Mouse (Mus musculus) C2C12 (cell line): ENCODE results near the gene Kansl1. TPM values are rescaled to one million over a fixed set of nuclear protein-coding genes. Genes with fewer than 3 reads are reported as not detected.
A peak's percentile ranks its signal among the peaks of the same experiment; 100 is the strongest.

Experiments
- H3K27me3 ChIP-seq: one replicate; pipeline ENCODE4 v1.6.1; 2011; ENCODE audit not compliant: control insufficient read depth, insufficient read depth, insufficient read length
- H3K36me3 ChIP-seq: one replicate; pipeline ENCODE4 v1.6.1; 2011; ENCODE audit not compliant: control insufficient read depth, insufficient read depth
- H3K4me3 ChIP-seq: one replicate; pipeline ENCODE4 v1.5.1; 2011; ENCODE audit warnings: mild to moderate bottlenecking, control low read depth; ENCODE audit not compliant: poor library complexity, insufficient read depth, severe bottlenecking
- H3K79me2 ChIP-seq: one replicate; pipeline ENCODE4 v1.6.1; 2011; ENCODE audit not compliant: control insufficient read depth, insufficient read depth
- H3K79me3 ChIP-seq: one replicate; pipeline ENCODE4 v1.6.1; 2011; ENCODE audit warnings: low read depth, control low read depth
- H3ac ChIP-seq: one replicate; pipeline ENCODE3; 2011; ENCODE audit warnings: low read depth; ENCODE audit not compliant: control insufficient read depth, insufficient read length
- CEBPB ChIP-seq: IDR thresholded peaks from one replicate; pipeline ENCODE4 v1.6.1; 2011; ENCODE audit warnings: low read depth, mild to moderate bottlenecking, control low read depth, moderate library complexity
- CTCF ChIP-seq: IDR thresholded peaks from one replicate; pipeline ENCODE4 v1.5.1; 2011; ENCODE audit not compliant: control insufficient read depth, insufficient read depth, insufficient read length
- FOSL1 ChIP-seq: IDR thresholded peaks from one replicate; pipeline ENCODE4 v1.8.0; 2011; ENCODE audit warnings: mild to moderate bottlenecking, low read length; ENCODE audit not compliant: poor library complexity, insufficient read depth, severe bottlenecking
- MAX ChIP-seq: IDR thresholded peaks from one replicate; pipeline ENCODE4 v1.6.1; 2011; ENCODE audit warnings: mild to moderate bottlenecking, control low read depth
- MYOD1 ChIP-seq: IDR thresholded peaks from one replicate; pipeline ENCODE4 v1.6.1; 2011; ENCODE audit warnings: low read depth; ENCODE audit not compliant: control insufficient read depth, insufficient read length
- MYOG ChIP-seq: IDR thresholded peaks from one replicate; pipeline ENCODE4 v1.6.1; 2011; ENCODE audit not compliant: control insufficient read depth, insufficient read length; ENCODE audit errors: extremely low read depth
- USF1 ChIP-seq: IDR thresholded peaks from one replicate; pipeline ENCODE4 v1.6.1; 2011; ENCODE audit warnings: low read depth, mild to moderate bottlenecking, control low read depth, moderate library complexity
- polyA plus RNA-seq: library from polyadenylated mRNA; unstranded; fragments of >200 nt; fragmentation: generic; extraction: Trizol; gene quantifications from one replicate; pipeline ENCODE4 v1.2.1, GENCODE M21; 2012; ENCODE audit warnings: missing spikeins

The Kansl1 gene
- polyA plus RNA-seq, 1 experiment: 14.5 TPM

DNA sequence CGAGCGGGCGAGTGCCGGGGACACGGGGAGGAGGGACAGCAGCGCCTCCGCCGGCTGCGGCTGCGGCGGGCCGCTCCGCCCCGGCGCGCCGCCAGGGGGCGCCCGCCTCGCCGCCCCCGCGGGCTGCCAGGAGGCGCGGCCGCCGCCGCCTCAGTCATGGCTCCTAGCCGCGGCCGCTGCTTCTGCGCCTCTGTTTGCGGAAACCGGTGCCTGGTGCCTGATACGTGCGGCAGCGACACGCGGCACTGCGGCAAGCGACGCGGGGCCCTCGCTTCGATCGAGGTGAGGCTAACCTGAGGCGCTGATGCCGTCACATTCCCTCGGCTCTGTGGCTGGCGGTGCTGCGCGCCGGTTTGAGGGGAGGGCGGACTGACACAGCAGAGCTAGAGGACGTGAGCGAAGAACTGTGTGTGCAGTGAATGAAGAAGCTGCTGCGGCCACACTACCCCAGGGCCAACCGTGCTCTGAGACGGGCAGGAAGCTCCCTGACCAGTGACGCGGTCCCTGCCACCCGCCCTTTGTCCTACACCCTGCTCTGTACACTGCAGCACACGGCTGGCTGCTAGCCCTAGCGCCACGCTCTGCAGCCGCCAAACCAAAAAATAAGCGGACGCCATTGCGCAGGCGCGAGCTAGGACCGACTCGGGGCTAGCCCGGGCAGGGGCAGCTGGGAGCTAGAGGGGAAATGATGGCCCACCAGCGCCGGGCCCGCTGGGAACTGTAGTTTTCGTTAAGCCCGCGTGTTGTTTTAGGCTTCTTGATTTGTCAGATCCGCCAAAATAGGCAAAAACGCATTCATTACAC is 26.1 kb downstream of the Kansl1 start:
- Histone ChIP-seq H3K4me3 (peak overlapping the region; percentile 87), H3ac (peak overlapping the region; percentile 84), H3K79me3 (peaks cover 63% of the 10 kb centered on the region), H3K79me2 (peaks cover 89% of the 10 kb centered on the region), H3K27me3 (no peaks in the 10 kb centered on the region), H3K36me3 (no peaks in the 10 kb centered on the region)
- TF ChIP-seq CTCF: peak; percentile 98
- TF ChIP-seq MAX: peak; percentile 87
- no peak for TF ChIP-seq MYOG
- no peak for TF ChIP-seq CEBPB
- no peak for TF ChIP-seq MYOD1
- TF ChIP-seq USF1: no peak

DNA sequence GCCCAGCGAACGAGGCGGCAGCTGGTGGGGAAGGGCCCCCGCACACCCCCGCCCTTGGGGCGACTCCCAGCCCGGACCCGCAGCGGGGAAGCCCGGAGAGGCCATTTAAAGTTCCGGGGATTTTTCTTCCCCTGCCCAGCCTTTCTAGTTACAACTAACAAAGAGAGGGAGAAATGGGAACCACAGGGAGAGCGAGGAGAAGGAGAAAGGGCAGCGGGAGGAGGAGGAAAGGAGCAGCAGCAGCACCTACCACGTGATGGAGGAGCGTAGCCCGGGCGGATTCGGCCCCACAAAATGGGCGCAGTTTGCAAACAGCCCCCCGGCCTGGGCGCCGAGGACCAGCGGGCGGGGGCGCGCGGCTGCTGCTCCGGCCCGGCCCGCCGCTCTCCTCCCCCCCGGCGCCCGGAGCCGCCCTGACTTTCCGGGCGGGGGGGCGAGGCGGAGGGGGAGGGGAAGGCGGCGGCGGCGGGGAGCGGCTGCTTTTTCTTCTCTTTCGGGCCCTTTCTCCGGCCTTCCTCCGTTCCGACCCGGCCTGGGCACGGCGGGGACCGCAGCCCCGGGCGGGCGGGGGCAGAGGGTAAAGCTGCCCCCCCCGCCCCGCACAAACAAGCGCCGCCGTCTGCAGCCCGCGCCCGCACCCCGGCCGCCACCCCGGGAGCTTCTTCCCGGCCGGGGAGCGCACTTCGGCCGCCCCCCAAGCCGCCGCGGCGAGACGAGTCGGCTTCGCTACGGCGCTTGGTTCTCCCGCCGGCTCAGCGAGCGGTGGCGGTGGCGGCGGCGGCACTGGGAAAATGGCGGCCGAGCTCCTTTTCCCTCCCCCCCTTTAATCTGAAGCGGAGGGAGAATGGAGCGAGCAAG is 27.0 kb downstream of the Kansl1 start:
- Histone ChIP-seq H3K36me3 (no peaks in the 10 kb centered on the region), H3K79me2 (peaks cover 89% of the 10 kb centered on the region), H3ac (peak overlapping the region; percentile 100), H3K27me3 (no peaks in the 10 kb centered on the region), H3K79me3 (peaks cover 67% of the 10 kb centered on the region), H3K4me3 (peak overlapping the region; percentile 87)
- TF ChIP-seq USF1 (peak; percentile 79), CTCF (no peak), MAX (peak; percentile 23)

- TF ChIP-seq MYOG: no peak
- peak; percentile 79 for TF ChIP-seq USF1
- TF ChIP-seq MAX: peak; percentile 26
- Histone ChIP-seq H3K27me3 (no peaks in the 10 kb centered on the region), H3K79me3 (peaks cover 71% of the 10 kb centered on the region), H3ac (peak overlapping the region; percentile 100), H3K79me2 (peaks cover 89% of the 10 kb centered on the region), H3K4me3 (peak overlapping the region; percentile 87), H3K36me3 (no peaks in the 10 kb centered on the region)
These were observed 27.9 kb downstream of the Kansl1 start for GRCm38 (mm10) chr11:104440521-104441474.

DNA sequence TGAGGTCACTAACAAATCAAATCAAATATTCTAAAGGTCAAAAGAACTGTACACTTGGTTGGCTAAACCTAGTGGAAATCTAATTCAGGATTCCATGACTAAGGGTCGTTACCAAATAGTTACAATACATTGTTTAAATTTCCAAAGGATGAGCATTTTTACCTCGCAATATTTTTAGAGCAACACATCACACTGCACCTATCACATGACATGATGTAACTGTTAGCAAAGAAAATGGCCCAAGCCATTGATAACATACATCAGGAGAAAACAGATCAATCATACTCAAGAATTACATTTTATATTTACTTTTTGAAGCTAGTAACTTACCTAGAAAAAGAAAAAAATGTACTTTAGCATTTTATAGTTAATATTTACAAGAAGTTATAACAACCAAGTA is 29.0 kb downstream of the Kansl1 start:
- H3K27me3 ChIP-seq: no peaks in the 10 kb centered on the region
- H3ac ChIP-seq: no peak overlapping the region
- H3K4me3 ChIP-seq: peak overlapping the region; percentile 3
- H3K79me2 ChIP-seq: peaks cover 88% of the 10 kb centered on the region
- no peaks in the 10 kb centered on the region for H3K36me3 ChIP-seq
- TF ChIP-seq MYOD1 (no peak), USF1 (peak; percentile 24), MYOG (no peak)
- H3K79me3 ChIP-seq: peaks cover 74% of the 10 kb centered on the region

DNA sequence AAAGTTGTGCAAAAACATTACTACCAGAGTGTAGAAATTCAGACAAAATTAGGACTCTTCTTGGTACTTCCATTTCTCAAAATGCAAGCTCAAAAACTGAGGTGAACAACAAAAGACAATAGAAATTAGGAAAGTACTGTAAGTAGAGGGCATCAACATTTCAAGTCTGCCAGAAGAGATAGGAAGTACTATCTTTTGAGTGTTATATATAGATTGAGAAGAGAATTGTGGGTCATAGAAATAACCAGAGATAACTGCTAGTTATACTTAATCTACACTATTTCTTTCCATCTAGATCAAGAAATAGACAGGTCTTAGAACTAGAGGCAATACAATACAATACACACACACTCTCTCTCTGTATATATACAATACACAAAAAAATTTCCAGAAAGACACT is 30.2 kb downstream of the Kansl1 start:
- peaks cover 65% of the 10 kb centered on the region for H3K79me3 ChIP-seq
- H3K4me3 ChIP-seq: no peak overlapping the region
- no peak for TF ChIP-seq CEBPB
- TF ChIP-seq CTCF: no peak
- no peak for TF ChIP-seq USF1
- TF ChIP-seq FOSL1: no peak
- no peak for TF ChIP-seq MYOD1
- TF ChIP-seq MAX: no peak
- TF ChIP-seq MYOG: no peak
- H3K27me3 ChIP-seq: no peaks in the 10 kb centered on the region
- H3ac ChIP-seq: no peak overlapping the region
- no peaks in the 10 kb centered on the region for H3K36me3 ChIP-seq
- H3K79me2 ChIP-seq: peaks cover 79% of the 10 kb centered on the region
